Mouse (Mus musculus) hindbrain, embryonic 13.5 days (tissue): ENCODE measurements around the gene Psmb11. TPM values are rescaled to one million over a fixed set of nuclear protein-coding genes. Genes with fewer than 3 reads are reported as not detected.

Source experiments
- ATAC-seq: fragments of 200-750 bp; cut with Nextera tagmentation; 2 replicates; pipeline ENCODE4 v1.8.0; 2017; ENCODE audit warnings: moderate TSS enrichment; ENCODE audit not compliant: low FRiP score
- H3K27ac ChIP-seq: fragments of 300-500 bp; sonication (generic); 2 replicates; pipeline ENCODE4 v1.5.1; 2015; ENCODE audit warnings: inconsistent platforms, mild to moderate bottlenecking, moderate library complexity
- H3K27me3 ChIP-seq: fragments of 300-500 bp; sonication (generic); 2 replicates; pipeline ENCODE4 v1.6.1; 2015; ENCODE audit warnings: mild to moderate bottlenecking, inconsistent platforms
- H3K36me3 ChIP-seq: fragments of 300-500 bp; sonication (generic); 2 replicates; pipeline ENCODE4 v1.6.1; 2015; ENCODE audit warnings: mild to moderate bottlenecking, inconsistent platforms
- H3K4me1 ChIP-seq: fragments of 300-500 bp; sonication (generic); replicated peaks from 2 replicates; pipeline ENCODE4 v1.6.1; 2015; ENCODE audit warnings: inconsistent platforms
- H3K4me2 ChIP-seq: fragments of 300-500 bp; sonication (generic); 2 replicates; pipeline ENCODE4 v1.6.1; 2015; ENCODE audit warnings: inconsistent platforms, mild to moderate bottlenecking, moderate library complexity
- H3K4me3 ChIP-seq: fragments of 300-500 bp; sonication (generic); 2 replicates; pipeline ENCODE4 v1.5.1; 2015; ENCODE audit warnings: mild to moderate bottlenecking, inconsistent platforms
- H3K9ac ChIP-seq: fragments of 300-500 bp; sonication (generic); 2 replicates; pipeline ENCODE4 v1.6.1; 2015; ENCODE audit warnings: mild to moderate bottlenecking, inconsistent platforms
- H3K9me3 ChIP-seq: fragments of 300-500 bp; sonication (generic); 2 replicates; pipeline ENCODE4 v1.6.1; 2016; ENCODE audit warnings: inconsistent platforms
- WGBS: fragments of 180-500 bp; shearing (Covaris S2); methylation state at CpG from one replicate; pipeline ENCODE4 v1.1.7; 2015; 5-methylcytosine and 5-hydroxymethylcytosine counted together
- polyA plus RNA-seq: library from polyadenylated mRNA; unstranded; fragments of >200 nt; fragmentation: Nextera tagmentation; extraction: Ambion mirVana; gene quantifications from 2 replicates; pipeline ENCODE4 v1.2.1, GENCODE M21; 2015

The Psmb11 gene
- polyA plus RNA-seq, 1 experiment from 2014 or later, result not detected

DNA sequence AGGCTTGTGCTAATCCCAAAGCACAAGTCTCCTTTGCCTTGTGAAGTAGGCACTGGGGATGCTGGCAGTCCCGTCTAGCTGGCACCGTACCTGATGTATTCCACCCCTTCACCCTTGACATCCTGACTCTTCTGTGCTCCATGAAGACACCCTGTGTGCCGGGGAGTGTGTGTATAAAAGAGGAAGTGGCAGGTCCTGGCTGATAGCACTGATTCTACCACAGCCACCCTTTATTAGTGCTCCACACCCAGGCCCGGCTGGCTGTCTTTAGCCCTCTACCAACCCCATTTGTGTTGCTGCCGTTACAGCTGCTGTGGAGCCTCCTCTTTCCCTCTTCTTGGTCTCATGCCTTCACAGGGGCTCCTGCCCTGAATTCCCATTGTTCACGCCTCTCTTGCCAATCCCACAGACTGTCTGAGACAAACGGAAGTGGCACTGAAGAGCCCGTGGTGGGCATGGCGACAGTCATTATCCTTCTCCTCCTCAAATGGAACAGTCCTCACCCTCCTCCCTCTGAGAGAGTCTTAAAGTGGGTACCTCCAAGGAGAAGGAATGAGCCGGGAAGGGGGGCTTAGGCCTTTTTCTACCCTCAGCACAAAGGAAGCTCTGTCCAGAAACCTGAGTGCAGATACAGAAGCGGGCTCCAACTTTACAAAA, 9.5 kb downstream of the Psmb11 start:
- Histone ChIP-seq H3K4me1 (peaks cover 8% of the 10 kb centered on the region; the same call in 1 of the 2 replicates), H3K4me3 (no peak overlapping the region), H3K9ac (no peak overlapping the region)

DNA sequence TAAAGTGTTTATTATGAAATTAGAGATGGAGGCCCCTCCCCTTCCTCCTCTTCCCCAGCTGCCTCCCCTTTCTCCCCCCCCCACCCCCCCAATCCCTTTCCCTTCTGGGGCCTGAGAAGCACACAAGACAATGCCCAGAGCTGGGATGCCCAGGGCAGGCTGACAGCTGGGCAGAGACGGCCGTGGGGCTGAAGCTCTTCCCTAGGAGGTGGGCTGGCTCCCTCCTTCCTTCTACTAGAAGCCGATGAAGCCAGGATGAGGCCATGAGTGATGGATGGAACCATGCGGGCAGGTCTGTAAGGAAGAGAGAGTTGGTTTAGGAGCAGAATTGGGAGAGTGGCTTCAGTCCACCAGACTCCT, 10.0 kb downstream of the Psmb11 start:
- H3K9ac ChIP-seq, result peak overlapping the region; percentile 19; the same call in 1 of the 2 replicates
- H3K27me3 ChIP-seq, result no peaks in the 10 kb centered on the region
- ATAC-seq, result peak; percentile 61; the same call in 1 of the 2 replicates
- no peaks in the 10 kb centered on the region for H3K9me3 ChIP-seq
- peaks cover 8% of the 10 kb centered on the region; the same call in 1 of the 2 replicates for H3K4me1 ChIP-seq
- no peak overlapping the region for H3K4me2 ChIP-seq
- peaks cover 58% of the 10 kb centered on the region for H3K36me3 ChIP-seq
- 43% methylated on average over 4 of the region's 4 CpGs for WGBS
- H3K27ac ChIP-seq, result peak overlapping the region; percentile 70
- no peak overlapping the region for H3K4me3 ChIP-seq

More for the DNA sequence above, 9.5 kb downstream of the Psmb11 start:
- Histone ChIP-seq H3K27ac (peak overlapping the region; percentile 70), H3K4me2 (no peak overlapping the region), H3K9me3 (no peaks in the 10 kb centered on the region), H3K36me3 (peaks cover 53% of the 10 kb centered on the region), H3K27me3 (no peaks in the 10 kb centered on the region)
- WGBS, result 71% methylated on average over 11 of the region's 11 CpGs
- ATAC-seq, result peak; percentile 67

DNA sequence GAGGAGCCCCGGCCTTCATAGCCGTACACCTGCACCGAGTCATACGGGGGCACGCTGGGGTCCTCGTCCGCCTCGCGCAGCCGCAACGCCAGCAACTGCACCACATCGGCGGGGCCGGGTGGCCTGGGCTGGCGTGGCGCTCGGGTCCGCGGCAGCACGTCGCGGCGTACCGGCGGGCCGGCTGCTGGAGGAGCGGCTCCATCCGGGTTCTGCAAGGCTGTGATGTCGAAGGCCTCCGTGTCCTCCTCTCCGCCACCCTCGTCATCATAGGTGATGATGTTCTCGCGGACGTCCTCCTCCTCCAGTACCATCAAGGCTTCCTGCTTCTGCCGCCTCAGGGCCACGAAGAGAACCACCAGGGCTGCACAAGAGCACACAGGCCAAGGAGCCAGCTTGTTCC, 11.0 kb downstream of the Psmb11 start:
- Histone ChIP-seq H3K36me3 (peaks cover 69% of the 10 kb centered on the region), H3K4me3 (no peak overlapping the region), H3K4me1 (peaks cover 8% of the 10 kb centered on the region; the same call in 1 of the 2 replicates), H3K4me2 (no peak overlapping the region), H3K9me3 (no peaks in the 10 kb centered on the region), H3K9ac (0 out of 2 replicates have a peak overlapping the region, but pooled peaks have one; percentile 19), H3K27ac (peak overlapping the region; percentile 70; the same call in 1 of the 2 replicates), H3K27me3 (no peaks in the 10 kb centered on the region)
- 91% methylated on average over 37 of the region's 37 CpGs for WGBS
- no peak for ATAC-seq

DNA sequence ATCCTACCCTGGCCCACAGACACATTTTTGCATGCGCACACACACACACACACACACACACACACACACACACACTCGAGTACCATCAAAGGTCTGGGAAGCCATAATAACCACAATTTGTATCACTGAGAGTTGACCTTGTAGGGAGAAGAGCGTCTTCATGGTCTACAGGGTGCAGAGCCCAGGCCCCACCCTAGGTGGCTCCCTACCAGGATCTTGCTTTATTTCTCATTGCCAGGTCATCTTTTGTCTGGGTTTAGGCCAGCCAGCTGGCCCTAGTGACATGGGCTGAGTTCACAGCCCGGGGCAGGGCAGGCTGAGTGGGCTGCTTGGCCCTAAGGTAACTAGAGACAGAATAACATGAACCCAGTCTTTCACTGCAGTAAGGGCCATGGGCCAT, 12.9 kb downstream of the Psmb11 start:
- no peaks in the 10 kb centered on the region for H3K9me3 ChIP-seq
- peaks cover 84% of the 10 kb centered on the region for H3K36me3 ChIP-seq
- 78% methylated on average over 4 of the region's 4 CpGs for WGBS
- no peak overlapping the region for H3K4me3 ChIP-seq
- peaks cover 21% of the 10 kb centered on the region for H3K4me1 ChIP-seq
- no peaks in the 10 kb centered on the region for H3K27me3 ChIP-seq
- H3K4me2 ChIP-seq, result no peak overlapping the region
- ATAC-seq, result no peak
- no peak overlapping the region for H3K27ac ChIP-seq
- H3K9ac ChIP-seq, result no peak overlapping the region

DNA sequence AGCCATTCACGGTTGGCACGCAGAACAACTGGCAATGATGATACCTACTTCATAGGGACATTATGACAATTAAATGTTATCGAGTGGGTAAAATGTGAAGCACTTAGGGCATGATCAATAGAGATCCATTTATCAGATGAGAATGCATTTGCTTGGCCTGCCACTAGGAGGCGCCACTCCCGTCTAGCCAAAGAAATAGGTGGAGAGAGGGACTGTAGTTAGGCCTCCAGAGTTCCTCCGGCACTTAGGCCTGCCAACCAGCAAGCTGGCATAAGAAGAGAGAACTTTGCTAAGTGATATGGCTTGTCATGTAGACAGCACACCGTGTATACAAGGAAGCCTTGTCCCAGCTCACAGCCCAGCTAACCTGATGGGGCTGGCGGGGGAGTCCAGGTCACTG, 15.7 kb downstream of the Psmb11 start:
- Histone ChIP-seq H3K9ac (no peak overlapping the region), H3K9me3 (no peaks in the 10 kb centered on the region), H3K4me2 (no peak overlapping the region), H3K27me3 (no peaks in the 10 kb centered on the region), H3K27ac (no peak overlapping the region), H3K36me3 (peaks cover 64% of the 10 kb centered on the region), H3K4me1 (peaks cover 36% of the 10 kb centered on the region), H3K4me3 (no peak overlapping the region)
- no peak for ATAC-seq
- 50% methylated on average over 8 of the region's 8 CpGs for WGBS

DNA sequence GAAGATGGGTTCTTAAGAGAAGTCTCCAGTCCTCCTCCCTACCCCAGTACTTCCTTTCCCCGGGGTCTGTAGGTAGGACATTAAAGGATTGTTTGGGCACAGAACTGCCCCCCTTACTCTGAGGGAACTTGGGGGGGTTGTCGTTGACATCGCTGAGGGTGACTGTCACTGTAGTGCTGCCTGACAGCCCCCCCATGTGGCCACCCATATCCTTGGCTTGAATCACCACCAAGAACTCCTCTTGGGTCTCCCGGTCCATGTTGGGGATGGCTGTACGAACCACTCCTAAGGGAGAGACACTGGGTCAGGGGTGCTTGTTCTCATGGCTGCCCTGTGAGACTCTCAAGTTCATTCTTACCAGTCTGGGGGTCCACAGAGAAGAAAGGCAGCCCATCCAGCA, 17.0 kb downstream of the Psmb11 start:
- Histone ChIP-seq H3K9me3 (no peaks in the 10 kb centered on the region), H3K27me3 (no peaks in the 10 kb centered on the region), H3K9ac (peak overlapping the region; percentile 98), H3K27ac (no peak overlapping the region), H3K4me1 (peaks cover 40% of the 10 kb centered on the region), H3K4me2 (no peak overlapping the region), H3K4me3 (no peak overlapping the region), H3K36me3 (peaks cover 63% of the 10 kb centered on the region)
- 84% methylated on average over 5 of the region's 5 CpGs for WGBS
- ATAC-seq, result no peak

DNA sequence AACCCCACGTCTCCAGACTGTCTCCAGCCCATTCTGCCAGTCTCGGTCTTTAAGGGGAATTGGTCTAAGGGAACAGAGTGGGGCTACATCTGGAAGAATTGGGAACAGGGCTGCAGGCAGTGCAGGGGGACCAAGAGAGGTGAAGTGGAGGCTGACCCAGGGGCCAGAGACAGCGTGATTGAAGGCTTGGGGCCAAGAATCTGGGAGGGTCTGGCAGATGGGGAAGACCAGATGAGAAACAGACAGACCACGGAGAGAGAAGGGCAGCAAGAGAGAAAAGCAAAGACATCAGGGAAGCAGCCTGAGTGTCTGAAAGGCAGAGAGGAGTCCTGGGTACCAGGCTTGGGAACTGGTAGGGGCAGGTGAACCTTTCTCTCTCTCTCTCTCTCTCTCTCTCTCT, 18.9 kb downstream of the Psmb11 start:
- Histone ChIP-seq H3K36me3 (peaks cover 64% of the 10 kb centered on the region), H3K4me3 (peak overlapping the region; percentile 80), H3K4me1 (peaks cover 36% of the 10 kb centered on the region), H3K4me2 (peak overlapping the region; percentile 92), H3K27me3 (no peaks in the 10 kb centered on the region), H3K9me3 (no peaks in the 10 kb centered on the region), H3K27ac (0 out of 2 replicates have a peak overlapping the region, but pooled peaks have one; percentile 92), H3K9ac (peak overlapping the region; percentile 98)
- no peak for ATAC-seq
- WGBS, result 18% methylated on average over 4 of the region's 4 CpGs

DNA sequence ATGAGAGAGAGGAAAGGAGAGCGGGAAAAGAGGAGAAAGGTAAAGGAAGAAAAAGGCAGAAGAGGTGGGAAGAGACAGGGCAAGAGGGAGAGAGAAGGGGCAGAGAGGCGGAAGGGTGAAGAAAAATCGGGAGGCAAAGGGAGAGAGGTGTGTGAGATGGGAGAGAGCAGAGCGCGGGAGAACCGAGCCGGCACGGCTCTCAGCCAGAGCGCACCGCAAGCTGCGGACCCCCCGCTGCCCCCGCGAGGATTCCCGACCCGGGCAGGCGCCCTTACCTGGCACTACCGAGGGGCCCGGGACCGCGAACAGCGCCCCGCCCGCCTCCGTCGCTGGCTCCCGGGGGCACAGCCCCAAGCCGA, 19.7 kb downstream of the Psmb11 start, which contains the start of gene Gm17606:
Gm17606 (plus strand) TSS at position 7 of the 359 bp plus-strand sequence.
- peaks cover 36% of the 10 kb centered on the region for H3K4me1 ChIP-seq
- WGBS, result 0% methylated on average over 27 of the region's 28 CpGs
- peak within 1 kb of the TSS; percentile 80 for H3K4me3 ChIP-seq
- peaks cover 68% of the 10 kb centered on the region for H3K36me3 ChIP-seq
- ATAC-seq, result no peak
- peak within 1 kb of the TSS; percentile 92 for H3K4me2 ChIP-seq
- peak within 1 kb of the TSS; percentile 98 for H3K9ac ChIP-seq
- H3K27ac ChIP-seq, result peak within 1 kb of the TSS; percentile 92
- H3K9me3 ChIP-seq, result no peaks in the 10 kb centered on the region
- H3K27me3 ChIP-seq, result no peaks in the 10 kb centered on the region

DNA sequence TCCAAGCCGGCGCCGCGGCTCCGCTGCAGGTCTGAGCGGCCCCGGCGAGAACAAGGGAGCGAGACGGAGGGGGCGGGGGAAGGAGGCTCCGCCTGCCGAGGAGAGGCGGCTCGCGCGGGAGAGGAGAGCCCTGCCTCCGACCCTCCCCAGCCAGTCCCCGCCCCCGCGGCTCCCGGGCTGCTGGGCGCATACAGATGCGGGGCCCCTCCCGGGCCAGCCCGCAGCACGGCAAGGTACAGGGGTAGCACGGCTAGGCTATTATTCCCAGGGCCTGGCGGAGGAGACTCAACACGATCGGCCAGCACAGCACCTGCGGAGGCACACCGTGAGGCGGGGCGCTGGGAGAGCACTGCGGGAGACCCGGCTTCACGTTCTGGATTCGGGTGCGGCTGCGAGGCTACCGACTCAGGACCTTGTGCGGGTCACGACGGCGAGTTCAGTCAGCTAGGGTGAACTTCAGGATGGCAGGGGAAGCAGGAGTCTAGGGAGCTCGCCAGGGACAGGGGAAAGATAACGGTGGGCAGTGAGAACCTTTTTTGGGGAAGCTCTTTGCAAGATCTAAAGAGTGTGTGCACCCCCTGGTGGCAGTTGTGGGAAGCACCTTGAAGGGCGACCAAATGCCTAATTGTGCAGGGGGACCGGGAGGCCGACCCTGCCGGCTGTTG, 20.2 kb downstream of the Psmb11 start, which contains the start of gene Cdh24:
Cdh24 (minus strand) TSS at position 60 of the 665 bp plus-strand sequence.
- under 1% methylated on average over 45 of the region's 52 CpGs for WGBS
- peak; percentile 93 for ATAC-seq
- peak within 1 kb of the TSS; percentile 92 for H3K4me2 ChIP-seq

DNA sequence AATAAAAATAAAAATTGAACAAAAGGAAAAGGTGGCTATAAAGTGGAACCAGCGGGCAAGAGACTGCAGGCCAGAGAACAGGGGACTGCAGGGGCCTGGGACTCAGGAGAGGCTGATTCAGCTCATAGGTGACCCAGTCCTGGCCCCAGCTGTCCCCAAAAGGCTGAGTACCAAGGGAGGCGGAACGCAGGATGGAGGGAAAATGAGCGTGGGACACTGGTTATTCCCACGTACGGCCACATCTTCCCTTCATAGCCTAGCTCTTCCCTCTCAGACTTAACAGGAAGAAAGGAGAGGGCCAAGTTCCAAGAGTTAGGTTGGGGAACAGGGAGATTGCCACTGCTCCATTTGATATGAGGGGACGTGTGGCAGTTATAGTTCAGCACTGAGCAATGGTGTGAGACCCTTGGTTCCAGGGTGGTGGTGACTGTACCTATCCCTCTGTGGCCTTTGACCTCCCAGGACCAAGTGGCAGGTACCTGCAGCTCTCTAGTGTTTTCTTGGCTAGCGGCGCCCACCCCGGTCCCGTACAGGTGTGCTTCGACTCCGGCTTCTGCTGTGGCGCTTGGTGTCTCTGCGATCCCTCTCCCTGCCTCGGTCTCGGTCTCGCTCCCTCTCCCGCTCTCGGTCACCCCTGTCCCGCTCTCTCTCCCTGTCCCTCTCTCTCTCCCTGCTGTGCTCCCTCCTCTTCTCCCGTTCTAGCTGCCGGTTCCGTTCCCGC, 21.2 kb downstream of the Psmb11 start:
- H3K9ac ChIP-seq, result no peak overlapping the region
- H3K27ac ChIP-seq, result peak overlapping the region; percentile 92
- H3K4me2 ChIP-seq, result no peak overlapping the region
- H3K36me3 ChIP-seq, result peaks cover 68% of the 10 kb centered on the region
- WGBS, result 82% methylated on average over 25 of the region's 25 CpGs
- peaks cover 36% of the 10 kb centered on the region for H3K4me1 ChIP-seq
- no peaks in the 10 kb centered on the region for H3K9me3 ChIP-seq
- H3K4me3 ChIP-seq, result 0 out of 2 replicates have a peak overlapping the region, but pooled peaks have one; percentile 80
- H3K27me3 ChIP-seq, result no peaks in the 10 kb centered on the region
- no peak for ATAC-seq

More for the DNA sequence above, 20.2 kb downstream of the Psmb11 start, which contains the start of gene Cdh24:
- Histone ChIP-seq H3K27ac (peak within 1 kb of the TSS; percentile 92), H3K27me3 (no peaks in the 10 kb centered on the region), H3K9ac (peak within 1 kb of the TSS; percentile 98), H3K9me3 (no peaks in the 10 kb centered on the region), H3K4me3 (peak within 1 kb of the TSS; percentile 80), H3K4me1 (peaks cover 36% of the 10 kb centered on the region), H3K36me3 (peaks cover 68% of the 10 kb centered on the region)

DNA sequence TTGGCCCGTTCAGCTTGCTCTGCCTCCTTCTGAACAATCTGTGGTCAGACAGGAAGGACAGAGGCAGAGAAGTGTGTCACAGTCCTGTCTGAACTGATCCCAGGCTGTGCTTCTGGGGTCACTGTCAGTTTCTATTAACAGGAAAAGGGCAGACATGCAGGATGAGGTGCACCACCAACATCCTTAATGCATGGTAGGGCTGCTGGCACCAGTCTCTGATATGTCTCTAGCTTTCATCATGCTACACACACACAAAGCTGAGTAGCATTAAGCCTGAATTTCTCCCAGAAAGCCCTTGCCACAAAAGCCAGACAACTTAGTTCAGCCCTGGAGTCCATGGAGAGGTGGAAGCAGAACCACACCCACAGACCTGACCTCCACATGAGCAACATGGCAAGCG, 21.8 kb downstream of the Psmb11 start:
- Histone ChIP-seq H3K9ac (0 out of 2 replicates have a peak overlapping the region, but pooled peaks have one; percentile 2), H3K4me1 (peaks cover 34% of the 10 kb centered on the region), H3K4me2 (no peak overlapping the region), H3K36me3 (peaks cover 68% of the 10 kb centered on the region), H3K4me3 (no peak overlapping the region), H3K9me3 (no peaks in the 10 kb centered on the region), H3K27ac (no peak overlapping the region), H3K27me3 (no peaks in the 10 kb centered on the region)
- ATAC-seq, result no peak
- WGBS, result 87% methylated on average over 2 of the region's 2 CpGs

DNA sequence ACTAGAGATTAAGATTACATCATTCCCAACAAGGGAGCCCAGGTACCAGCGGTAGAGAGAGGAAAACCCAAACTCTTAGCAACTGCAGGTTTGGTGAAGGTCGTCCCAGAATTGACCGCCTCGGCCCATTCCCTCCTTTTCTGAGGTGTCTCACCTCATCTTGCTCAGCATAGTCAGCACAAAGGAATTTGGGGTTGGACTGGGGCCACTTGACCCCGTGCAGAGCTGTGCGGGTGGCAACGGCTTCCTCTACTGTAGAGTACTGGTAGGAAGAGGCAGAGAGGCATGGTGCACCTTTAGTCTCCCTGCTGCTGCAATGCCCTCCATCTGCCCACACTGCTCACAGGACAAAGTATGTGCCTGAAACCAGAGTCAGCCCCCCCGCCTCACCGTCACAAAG, 23.1 kb downstream of the Psmb11 start:
- no peak overlapping the region for H3K27ac ChIP-seq
- H3K4me1 ChIP-seq, result peaks cover 34% of the 10 kb centered on the region
- no peak overlapping the region for H3K4me2 ChIP-seq
- H3K27me3 ChIP-seq, result no peaks in the 10 kb centered on the region
- no peak for ATAC-seq
- H3K9me3 ChIP-seq, result no peaks in the 10 kb centered on the region
- H3K9ac ChIP-seq, result no peak overlapping the region
- 93% methylated on average over 9 of the region's 9 CpGs for WGBS
- H3K36me3 ChIP-seq, result peaks cover 70% of the 10 kb centered on the region
- H3K4me3 ChIP-seq, result no peak overlapping the region
